Mouse (Mus musculus): Measurements from ENCODE around the gene Smg9.

DNA sequence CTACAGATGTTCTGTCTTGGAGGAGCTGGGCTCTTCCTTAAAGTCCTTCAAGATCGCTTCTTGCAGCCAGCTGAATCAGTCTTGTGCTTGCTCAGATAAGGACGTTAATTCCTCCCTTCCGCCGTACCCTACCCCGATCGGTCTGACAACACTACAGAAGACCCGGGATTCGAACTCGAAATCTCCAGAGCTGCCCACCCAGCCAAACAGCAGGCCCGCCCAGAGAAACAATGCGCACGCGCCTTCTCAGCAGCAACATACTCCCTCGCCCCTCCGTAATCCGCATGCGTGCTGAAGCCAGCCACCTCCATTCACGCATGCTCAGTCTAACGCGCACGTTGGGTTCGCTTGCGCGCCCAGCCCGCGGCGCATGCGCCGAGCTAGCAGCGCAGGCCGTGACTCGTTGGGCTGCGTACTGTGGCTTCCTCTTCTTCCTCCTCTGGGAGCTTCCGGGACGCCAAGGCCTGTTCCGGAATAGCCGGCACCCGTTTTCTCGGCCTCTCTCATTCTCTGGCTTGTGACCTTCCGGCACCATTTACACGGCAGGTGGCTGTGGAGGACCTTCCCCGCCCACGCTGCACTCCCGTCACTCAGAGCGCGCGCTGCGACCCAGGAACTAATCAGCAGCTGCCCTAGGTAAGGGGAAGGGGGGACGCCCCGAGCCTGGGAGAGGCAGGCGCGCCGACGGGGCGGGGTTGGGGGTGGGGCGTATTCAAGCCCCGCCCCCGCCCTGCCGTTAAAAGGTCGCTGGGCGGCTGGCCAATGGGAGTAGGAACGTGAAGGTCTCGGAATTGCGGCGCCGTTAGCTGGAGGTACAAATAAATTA, at the start of gene Smg9:
- TF ChIP-seq CTCF (IDR thresholded peaks at IDR 0.05; ENCODE audit: borderline replicate concordance, insufficient read depth, low read depth, low read length) = no peak
- TF ChIP-seq POLR2A (IDR thresholded peaks at IDR 0.05; ENCODE audit: borderline replicate concordance, insufficient read depth, low read length) = peak; percentile 90

Measured in cerebellum, adult 2 months (tissue).